Mouse (Mus musculus): ENCODE results near the gene B3gnt7. TPM values are rescaled to one million over a fixed set of nuclear protein-coding genes. Genes with fewer than 3 reads are reported as not detected.

B3gnt7 gene
- polyA plus RNA-seq, 1 experiment from 2014 or later: 2.9 TPM

DNA sequence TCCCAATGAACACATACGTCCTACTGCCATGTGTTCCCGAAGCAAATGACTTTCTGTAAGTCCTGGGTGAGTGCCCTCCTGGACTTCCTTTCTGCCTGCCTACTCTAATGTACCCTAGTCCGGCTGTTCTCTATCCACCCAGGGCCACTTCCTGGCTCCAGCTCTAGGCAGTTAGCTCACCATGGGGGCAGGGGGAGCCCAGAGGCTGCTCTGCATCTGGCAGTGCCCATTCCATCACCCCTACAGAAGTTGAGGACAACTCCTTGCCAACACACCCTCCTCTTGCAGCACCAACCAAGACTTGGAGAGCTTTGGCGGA, 33.5 kb upstream of the B3gnt7 start:
- H3K27me3 ChIP-seq (ENCODE audit: control insufficient read depth, insufficient read depth, low read length): no peaks in the 10 kb centered on the region
- ATAC-seq (ENCODE audit: low FRiP score): no peak
- 86% methylated on average over 4 of the region's 4 CpGs for WGBS
- no peak for DNase-seq (ENCODE audit: low spot score)
- no peak overlapping the region for H3K4me2 ChIP-seq (replicated peaks; ENCODE audit: low read depth, low read length)
- H3K9me3 ChIP-seq (ENCODE audit: control insufficient read depth, low read length): no peaks in the 10 kb centered on the region
- H3K36me3 ChIP-seq (ENCODE audit: control insufficient read depth, insufficient read depth, low read length): no peaks in the 10 kb centered on the region
- no peak overlapping the region for H3K27ac ChIP-seq (ENCODE audit: low read depth, low read length)
- no peaks in the 10 kb centered on the region for H3K4me1 ChIP-seq (replicated peaks; ENCODE audit: control insufficient read depth, insufficient read depth, low read length)
- H3K9ac ChIP-seq (ENCODE audit: low read depth, low read length): no peak overlapping the region
- no peak overlapping the region for H3K4me3 ChIP-seq (ENCODE audit: low read depth, low read length)

DNA sequence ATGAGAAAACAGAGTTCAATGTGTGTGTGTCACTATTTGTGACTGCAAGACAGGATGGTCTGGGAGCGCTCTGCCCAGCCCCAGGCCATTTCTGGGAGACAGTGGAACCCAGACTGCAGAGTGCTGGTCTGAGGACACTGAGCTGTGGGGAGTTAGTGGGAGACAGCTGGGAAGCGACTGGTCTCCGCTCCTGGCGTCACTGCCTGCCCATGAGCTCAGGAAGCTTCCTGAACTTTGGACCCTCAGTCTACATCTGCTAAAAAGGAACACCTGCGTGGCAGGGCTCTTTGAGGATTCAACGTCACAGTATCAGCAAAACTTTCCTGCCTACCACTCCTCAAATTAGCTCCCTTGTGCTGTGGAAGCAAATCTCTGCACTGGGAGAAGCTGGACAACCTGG, 30.9 kb upstream of the B3gnt7 start:
- WGBS: 77% methylated on average over 6 of the region's 6 CpGs
- Histone ChIP-seq H3K9me3 (ENCODE audit: control insufficient read depth, low read length) (no peaks in the 10 kb centered on the region), H3K36me3 (ENCODE audit: control insufficient read depth, insufficient read depth, low read length) (no peaks in the 10 kb centered on the region), H3K27ac (ENCODE audit: low read depth, low read length) (no peak overlapping the region), H3K27me3 (ENCODE audit: control insufficient read depth, insufficient read depth, low read length) (no peaks in the 10 kb centered on the region), H3K4me3 (ENCODE audit: low read depth, low read length) (no peak overlapping the region), H3K4me2 (replicated peaks; ENCODE audit: low read depth, low read length) (no peak overlapping the region), H3K4me1 (replicated peaks; ENCODE audit: control insufficient read depth, insufficient read depth, low read length) (no peaks in the 10 kb centered on the region), H3K9ac (ENCODE audit: low read depth, low read length) (no peak overlapping the region)
- DNase-seq (ENCODE audit: low spot score) (no peak), ATAC-seq (ENCODE audit: low FRiP score) (no peak)

DNA sequence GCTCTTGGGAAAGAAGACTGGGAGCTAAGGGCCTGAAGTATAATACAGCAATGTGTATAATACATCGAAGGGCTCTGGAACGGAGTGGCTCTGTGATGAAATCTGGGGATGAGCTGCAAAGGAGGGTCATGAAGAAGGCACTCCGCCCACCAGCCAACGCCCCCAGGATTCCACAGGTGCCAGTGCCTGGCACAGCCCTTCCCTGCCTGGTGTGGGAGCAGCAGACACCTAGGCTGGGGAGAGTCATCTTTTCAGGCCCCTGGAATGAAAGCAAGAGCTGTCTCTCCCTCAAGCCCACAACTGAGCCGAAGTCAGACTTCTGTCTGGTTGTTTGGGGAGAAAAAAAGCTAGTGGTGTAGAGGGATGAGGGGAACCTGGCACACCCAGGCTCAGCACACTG, 25.6 kb upstream of the B3gnt7 start:
- no peaks in the 10 kb centered on the region for H3K4me1 ChIP-seq (replicated peaks; ENCODE audit: control insufficient read depth, insufficient read depth, low read length)
- 89% methylated on average over 5 of the region's 5 CpGs for WGBS

DNA sequence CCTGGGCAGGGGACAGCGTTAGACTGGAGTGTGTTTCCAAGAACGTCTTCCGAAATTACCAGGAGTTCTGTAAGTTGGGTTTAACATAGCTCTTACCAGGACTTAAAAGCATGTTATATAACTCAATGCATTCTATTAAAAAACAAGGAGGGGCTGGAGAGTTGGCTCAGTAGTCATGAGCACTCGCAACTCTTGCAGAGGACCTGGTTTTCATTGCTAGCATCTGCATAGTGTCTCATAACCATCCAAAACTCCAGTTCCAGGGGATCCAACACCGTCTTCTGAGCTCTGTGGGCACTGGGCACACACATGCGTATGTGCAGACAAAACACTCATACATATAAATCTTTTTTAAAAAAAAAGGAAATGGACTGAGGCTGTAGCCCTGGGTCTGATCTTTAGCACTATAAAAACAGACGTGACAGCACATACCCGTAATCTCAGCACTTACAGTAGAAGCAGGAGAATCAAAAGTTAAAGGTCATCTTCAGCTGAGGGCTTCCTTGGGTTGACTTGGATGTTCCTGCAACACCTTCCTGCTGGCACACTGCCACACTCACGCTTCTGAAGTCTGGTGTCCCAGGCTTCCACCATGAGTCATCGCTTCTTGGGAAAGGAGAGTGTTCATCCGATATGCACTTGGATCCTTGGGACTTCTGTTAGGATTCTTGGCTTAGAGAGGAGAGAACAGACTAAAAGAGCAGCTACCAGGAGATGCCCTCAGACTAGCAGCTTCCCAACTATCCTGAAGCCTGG, 20.7 kb upstream of the B3gnt7 start:
- no peak overlapping the region for H3K4me2 ChIP-seq (replicated peaks; ENCODE audit: low read depth, low read length)
- DNase-seq (ENCODE audit: low spot score) (no peak), ATAC-seq (ENCODE audit: low FRiP score) (no peak)
- no peak overlapping the region for H3K27ac ChIP-seq (ENCODE audit: low read depth, low read length)
- no peaks in the 10 kb centered on the region for H3K9me3 ChIP-seq (ENCODE audit: control insufficient read depth, low read length)
- H3K4me3 ChIP-seq (ENCODE audit: low read depth, low read length): no peak overlapping the region
- no peaks in the 10 kb centered on the region for H3K27me3 ChIP-seq (ENCODE audit: control insufficient read depth, insufficient read depth, low read length)
- H3K36me3 ChIP-seq (ENCODE audit: control insufficient read depth, insufficient read depth, low read length): no peaks in the 10 kb centered on the region
- no peaks in the 10 kb centered on the region for H3K4me1 ChIP-seq (replicated peaks; ENCODE audit: control insufficient read depth, insufficient read depth, low read length)
- H3K9ac ChIP-seq (ENCODE audit: low read depth, low read length): no peak overlapping the region
- 92% methylated on average over 11 of the region's 11 CpGs for WGBS

More for the DNA sequence above, 25.6 kb upstream of the B3gnt7 start:
- Histone ChIP-seq H3K27ac (ENCODE audit: low read depth, low read length) (no peak overlapping the region), H3K4me3 (ENCODE audit: low read depth, low read length) (no peak overlapping the region), H3K9ac (ENCODE audit: low read depth, low read length) (no peak overlapping the region), H3K9me3 (ENCODE audit: control insufficient read depth, low read length) (no peaks in the 10 kb centered on the region), H3K4me2 (replicated peaks; ENCODE audit: low read depth, low read length) (no peak overlapping the region), H3K36me3 (ENCODE audit: control insufficient read depth, insufficient read depth, low read length) (no peaks in the 10 kb centered on the region), H3K27me3 (ENCODE audit: control insufficient read depth, insufficient read depth, low read length) (no peaks in the 10 kb centered on the region)
- ATAC-seq (ENCODE audit: low FRiP score) (no peak), DNase-seq (ENCODE audit: low spot score) (no peak)

DNA sequence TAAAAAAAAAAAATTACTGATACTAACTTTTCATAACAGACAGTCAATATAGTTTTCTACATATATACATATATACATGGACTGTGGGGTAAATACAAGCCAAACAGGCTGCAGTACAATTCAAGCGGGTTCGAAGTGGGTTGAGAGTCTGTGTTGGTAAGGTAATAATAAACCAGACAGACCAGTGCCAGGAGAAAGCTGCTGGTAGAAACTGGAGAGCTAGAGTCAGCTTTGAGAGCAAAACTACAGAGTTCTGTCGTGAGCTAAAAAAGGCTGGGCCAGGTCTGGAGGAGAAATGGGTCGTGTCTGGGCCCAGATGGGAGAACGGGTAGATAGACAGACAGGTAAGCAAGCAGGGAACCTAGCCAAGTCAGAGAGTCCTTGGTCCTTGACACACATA, 18.5 kb upstream of the B3gnt7 start:
- Histone ChIP-seq H3K27me3 (ENCODE audit: control insufficient read depth, insufficient read depth, low read length) (no peaks in the 10 kb centered on the region), H3K36me3 (ENCODE audit: control insufficient read depth, insufficient read depth, low read length) (no peaks in the 10 kb centered on the region), H3K9me3 (ENCODE audit: control insufficient read depth, low read length) (no peaks in the 10 kb centered on the region), H3K4me3 (ENCODE audit: low read depth, low read length) (no peak overlapping the region), H3K9ac (ENCODE audit: low read depth, low read length) (no peak overlapping the region), H3K4me1 (replicated peaks; ENCODE audit: control insufficient read depth, insufficient read depth, low read length) (no peaks in the 10 kb centered on the region), H3K4me2 (replicated peaks; ENCODE audit: low read depth, low read length) (no peak overlapping the region), H3K27ac (ENCODE audit: low read depth, low read length) (no peak overlapping the region)
- no peak for ATAC-seq (ENCODE audit: low FRiP score)
- 92% methylated on average over 5 of the region's 5 CpGs for WGBS
- DNase-seq (ENCODE audit: low spot score): no peak

DNA sequence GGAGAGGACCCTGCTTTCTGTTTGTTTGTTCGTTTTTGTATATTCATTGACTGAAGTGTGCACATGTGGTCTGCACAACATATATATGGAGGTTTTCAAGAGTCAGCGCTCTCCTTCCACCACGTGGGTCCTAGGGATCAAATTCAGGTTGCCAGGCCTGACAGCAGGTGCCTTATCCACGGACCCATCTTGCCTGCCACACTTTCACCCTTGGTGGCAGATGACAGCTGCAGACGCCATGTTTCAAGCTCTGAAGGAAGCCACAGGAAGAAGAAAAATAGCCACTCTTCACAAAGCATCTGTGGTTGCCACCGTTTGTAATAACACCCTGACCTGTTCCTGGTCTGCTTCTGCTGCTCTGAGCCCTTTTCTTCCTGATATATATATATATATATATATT, 17.3 kb upstream of the B3gnt7 start:
- 84% methylated on average over 6 of the region's 6 CpGs for WGBS
- no peak overlapping the region for H3K4me3 ChIP-seq (ENCODE audit: low read depth, low read length)
- ATAC-seq (ENCODE audit: low FRiP score) (no peak), DNase-seq (ENCODE audit: low spot score) (no peak)
- H3K4me2 ChIP-seq (replicated peaks; ENCODE audit: low read depth, low read length): no peak overlapping the region
- H3K27ac ChIP-seq (ENCODE audit: low read depth, low read length): no peak overlapping the region
- no peaks in the 10 kb centered on the region for H3K36me3 ChIP-seq (ENCODE audit: control insufficient read depth, insufficient read depth, low read length)
- H3K4me1 ChIP-seq (replicated peaks; ENCODE audit: control insufficient read depth, insufficient read depth, low read length): no peaks in the 10 kb centered on the region
- no peaks in the 10 kb centered on the region for H3K9me3 ChIP-seq (ENCODE audit: control insufficient read depth, low read length)
- no peaks in the 10 kb centered on the region for H3K27me3 ChIP-seq (ENCODE audit: control insufficient read depth, insufficient read depth, low read length)
- H3K9ac ChIP-seq (ENCODE audit: low read depth, low read length): no peak overlapping the region

DNA sequence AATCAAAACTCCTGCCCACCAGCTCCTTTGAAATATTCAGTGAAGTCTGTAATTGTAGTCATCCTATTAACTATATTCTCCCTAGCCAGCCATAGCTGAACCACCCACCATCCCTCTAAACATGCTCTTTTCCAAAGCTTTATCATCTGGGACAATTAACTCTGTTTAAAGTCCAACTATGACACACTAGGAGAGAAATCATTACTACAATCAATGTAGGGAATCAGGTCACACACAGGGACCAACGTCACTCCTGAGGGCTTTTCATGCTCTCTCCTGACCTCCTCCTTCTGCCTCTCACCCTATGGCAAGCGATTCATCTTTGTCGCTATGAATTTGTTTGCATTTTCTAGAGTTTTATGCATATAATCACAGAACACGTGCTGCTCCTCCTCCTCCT, 15.2 kb upstream of the B3gnt7 start:
- no peak for ATAC-seq (ENCODE audit: low FRiP score)

DNA sequence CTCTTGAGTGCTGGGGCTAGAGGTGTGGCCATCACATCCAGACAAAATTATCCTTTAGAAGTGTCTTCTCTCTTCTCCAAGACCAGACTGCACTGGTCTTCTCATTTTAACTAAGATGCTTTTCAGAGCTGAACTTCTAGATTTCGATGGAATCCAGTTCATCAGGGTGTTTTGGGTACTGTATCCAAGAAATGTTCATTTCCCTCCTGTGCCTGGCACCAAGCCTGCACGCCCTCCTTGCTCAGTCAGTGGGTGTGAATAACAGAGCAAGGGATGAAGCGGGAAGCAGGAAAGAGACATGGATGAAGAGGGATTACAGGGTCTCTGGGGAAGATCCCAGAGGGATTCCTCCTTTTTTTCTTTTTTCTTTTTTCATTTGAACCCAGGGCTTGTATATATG, 12.2 kb upstream of the B3gnt7 start:
- H3K27me3 ChIP-seq (ENCODE audit: control insufficient read depth, insufficient read depth, low read length): no peaks in the 10 kb centered on the region
- DNase-seq (ENCODE audit: low spot score) (no peak), ATAC-seq (ENCODE audit: low FRiP score) (no peak)
- H3K9me3 ChIP-seq (ENCODE audit: control insufficient read depth, low read length): no peaks in the 10 kb centered on the region
- no peak overlapping the region for H3K9ac ChIP-seq (ENCODE audit: low read depth, low read length)
- WGBS: 61% methylated on average over 3 of the region's 3 CpGs
- H3K4me3 ChIP-seq (ENCODE audit: low read depth, low read length): no peak overlapping the region
- H3K27ac ChIP-seq (ENCODE audit: low read depth, low read length): no peak overlapping the region
- H3K4me1 ChIP-seq (replicated peaks; ENCODE audit: control insufficient read depth, insufficient read depth, low read length): peaks cover 4% of the 10 kb centered on the region
- H3K36me3 ChIP-seq (ENCODE audit: control insufficient read depth, insufficient read depth, low read length): no peaks in the 10 kb centered on the region
- no peak overlapping the region for H3K4me2 ChIP-seq (replicated peaks; ENCODE audit: low read depth, low read length)

More for the DNA sequence above, 15.2 kb upstream of the B3gnt7 start:
- Histone ChIP-seq H3K4me1 (replicated peaks; ENCODE audit: control insufficient read depth, insufficient read depth, low read length) (no peaks in the 10 kb centered on the region), H3K4me2 (replicated peaks; ENCODE audit: low read depth, low read length) (no peak overlapping the region), H3K27ac (ENCODE audit: low read depth, low read length) (no peak overlapping the region), H3K36me3 (ENCODE audit: control insufficient read depth, insufficient read depth, low read length) (no peaks in the 10 kb centered on the region), H3K27me3 (ENCODE audit: control insufficient read depth, insufficient read depth, low read length) (no peaks in the 10 kb centered on the region), H3K4me3 (ENCODE audit: low read depth, low read length) (no peak overlapping the region), H3K9ac (ENCODE audit: low read depth, low read length) (no peak overlapping the region), H3K9me3 (ENCODE audit: control insufficient read depth, low read length) (no peaks in the 10 kb centered on the region)
- no peak for DNase-seq (ENCODE audit: low spot score)
- WGBS: 83% methylated on average over 4 of the region's 4 CpGs

DNA sequence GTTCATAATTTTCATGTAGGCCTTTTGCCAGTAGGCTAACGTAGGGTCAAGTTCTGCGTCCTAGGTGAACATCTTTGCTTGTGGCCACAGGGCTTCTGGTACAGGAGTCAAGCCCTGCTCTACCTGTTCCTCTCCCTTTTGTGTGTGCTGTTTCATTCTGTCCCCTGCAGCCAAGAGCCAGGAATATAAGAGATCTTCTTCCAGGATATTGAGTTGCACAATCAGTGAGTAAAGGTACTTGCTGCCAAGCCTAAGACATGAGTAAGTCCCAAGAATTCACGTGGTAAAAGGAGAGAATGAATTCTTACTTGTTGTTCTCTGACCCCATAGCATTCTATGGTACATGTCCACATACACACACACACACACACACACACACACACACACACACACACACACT, 9.5 kb upstream of the B3gnt7 start:
- Histone ChIP-seq H3K4me2 (replicated peaks; ENCODE audit: low read depth, low read length) (no peak overlapping the region), H3K27me3 (ENCODE audit: control insufficient read depth, insufficient read depth, low read length) (no peaks in the 10 kb centered on the region), H3K4me1 (replicated peaks; ENCODE audit: control insufficient read depth, insufficient read depth, low read length) (peaks cover 4% of the 10 kb centered on the region), H3K4me3 (ENCODE audit: low read depth, low read length) (no peak overlapping the region), H3K9ac (ENCODE audit: low read depth, low read length) (no peak overlapping the region), H3K36me3 (ENCODE audit: control insufficient read depth, insufficient read depth, low read length) (no peaks in the 10 kb centered on the region), H3K27ac (ENCODE audit: low read depth, low read length) (no peak overlapping the region), H3K9me3 (ENCODE audit: control insufficient read depth, low read length) (no peaks in the 10 kb centered on the region)
- ATAC-seq (ENCODE audit: low FRiP score) (no peak), DNase-seq (ENCODE audit: low spot score) (no peak)
- WGBS: 87% methylated on average over 3 of the region's 3 CpGs
